Mouse (Mus musculus): Measurements from ENCODE around the gene Agtpbp1. TPM values are rescaled to one million over a fixed set of nuclear protein-coding genes. Genes with fewer than 3 reads are reported as not detected.

The Agtpbp1 gene
- polyA plus RNA-seq, 1 experiment = 5.1 TPM

GRCm38 (mm10) chr13:59618463-59618862 is 33.4 kb upstream of the Agtpbp1 start:
- no peak overlapping the region for H3K4me3 ChIP-seq (ENCODE audit: extremely low read depth, insufficient read depth, insufficient read length)
- H3K4me1 ChIP-seq (ENCODE audit: control insufficient read depth, insufficient read depth, insufficient read length) = no peaks in the 10 kb centered on the region
- DNase-seq (ENCODE audit: low read depth in 1 of 2, low spot score in 2 of 2) = no peak
- H3K27me3 ChIP-seq (ENCODE audit: control insufficient read depth, insufficient read depth, low read length) = no peaks in the 10 kb centered on the region
- 94% methylated on average over 6 of the region's 6 CpGs for WGBS
- H3K27ac ChIP-seq (ENCODE audit: insufficient read depth, low read length) = no peak overlapping the region
- peaks cover 22% of the 10 kb centered on the region for H3K36me3 ChIP-seq (ENCODE audit: control insufficient read depth, insufficient read depth, low read length)
- TF ChIP-seq POLR2A (IDR thresholded peaks at IDR 0.05; ENCODE audit: low read depth, low read length) = no peak
- TF ChIP-seq CTCF (IDR thresholded peaks at IDR 0.05; ENCODE audit: extremely low read depth, insufficient read depth, insufficient read length, insufficient replicate concordance) = no peak

GRCm38 (mm10) chr13:59615554-59615953 is 30.5 kb upstream of the Agtpbp1 start:
- TF ChIP-seq CTCF (IDR thresholded peaks at IDR 0.05; ENCODE audit: extremely low read depth, insufficient read depth, insufficient read length, insufficient replicate concordance) (no peak), POLR2A (IDR thresholded peaks at IDR 0.05; ENCODE audit: low read depth, low read length) (no peak)
- Histone ChIP-seq H3K27me3 (ENCODE audit: control insufficient read depth, insufficient read depth, low read length) (no peaks in the 10 kb centered on the region), H3K4me3 (ENCODE audit: extremely low read depth, insufficient read depth, insufficient read length) (no peak overlapping the region), H3K4me1 (ENCODE audit: control insufficient read depth, insufficient read depth, insufficient read length) (no peaks in the 10 kb centered on the region), H3K27ac (ENCODE audit: insufficient read depth, low read length) (no peak overlapping the region), H3K36me3 (ENCODE audit: control insufficient read depth, insufficient read depth, low read length) (peaks cover 18% of the 10 kb centered on the region)
- no peak for DNase-seq (ENCODE audit: low read depth in 1 of 2, low spot score in 2 of 2)
- WGBS = 83% methylated on average over 4 of the region's 4 CpGs

GRCm38 (mm10) chr13:59615152-59615551 is 30.1 kb upstream of the Agtpbp1 start:
- Histone ChIP-seq H3K4me1 (ENCODE audit: control insufficient read depth, insufficient read depth, insufficient read length) (no peaks in the 10 kb centered on the region), H3K36me3 (ENCODE audit: control insufficient read depth, insufficient read depth, low read length) (peaks cover 20% of the 10 kb centered on the region), H3K27me3 (ENCODE audit: control insufficient read depth, insufficient read depth, low read length) (no peaks in the 10 kb centered on the region), H3K27ac (ENCODE audit: insufficient read depth, low read length) (no peak overlapping the region), H3K4me3 (ENCODE audit: extremely low read depth, insufficient read depth, insufficient read length) (no peak overlapping the region)
- no peak for DNase-seq (ENCODE audit: low read depth in 1 of 2, low spot score in 2 of 2)
- no peak for TF ChIP-seq POLR2A (IDR thresholded peaks at IDR 0.05; ENCODE audit: low read depth, low read length)
- no peak for TF ChIP-seq CTCF (IDR thresholded peaks at IDR 0.05; ENCODE audit: extremely low read depth, insufficient read depth, insufficient read length, insufficient replicate concordance)
- 98% methylated on average over 4 of the region's 4 CpGs for WGBS

- Histone ChIP-seq H3K27ac (ENCODE audit: insufficient read depth, low read length) (no peak overlapping the region), H3K4me1 (ENCODE audit: control insufficient read depth, insufficient read depth, insufficient read length) (no peaks in the 10 kb centered on the region), H3K27me3 (ENCODE audit: control insufficient read depth, insufficient read depth, low read length) (no peaks in the 10 kb centered on the region), H3K4me3 (ENCODE audit: extremely low read depth, insufficient read depth, insufficient read length) (no peak overlapping the region), H3K36me3 (ENCODE audit: control insufficient read depth, insufficient read depth, low read length) (peaks cover 19% of the 10 kb centered on the region)
- no peak for DNase-seq (ENCODE audit: low read depth in 1 of 2, low spot score in 2 of 2)
- 76% methylated on average over 4 of the region's 4 CpGs for WGBS
- TF ChIP-seq CTCF (IDR thresholded peaks at IDR 0.05; ENCODE audit: extremely low read depth, insufficient read depth, insufficient read length, insufficient replicate concordance) = no peak
- TF ChIP-seq POLR2A (IDR thresholded peaks at IDR 0.05; ENCODE audit: low read depth, low read length) = no peak
Measured at GRCm38 (mm10) chr13:59613868-59614267, 28.8 kb upstream of the Agtpbp1 start.

- WGBS = 96% methylated on average over 2 of the region's 2 CpGs
- no peaks in the 10 kb centered on the region for H3K4me1 ChIP-seq (ENCODE audit: control insufficient read depth, insufficient read depth, insufficient read length)
- peaks cover 20% of the 10 kb centered on the region for H3K36me3 ChIP-seq (ENCODE audit: control insufficient read depth, insufficient read depth, low read length)
- no peak overlapping the region for H3K27ac ChIP-seq (ENCODE audit: insufficient read depth, low read length)
- H3K27me3 ChIP-seq (ENCODE audit: control insufficient read depth, insufficient read depth, low read length) = no peaks in the 10 kb centered on the region
- H3K4me3 ChIP-seq (ENCODE audit: extremely low read depth, insufficient read depth, insufficient read length) = no peak overlapping the region
- TF ChIP-seq CTCF (IDR thresholded peaks at IDR 0.05; ENCODE audit: extremely low read depth, insufficient read depth, insufficient read length, insufficient replicate concordance) (no peak), POLR2A (IDR thresholded peaks at IDR 0.05; ENCODE audit: low read depth, low read length) (no peak)
- no peak for DNase-seq (ENCODE audit: low read depth in 1 of 2, low spot score in 2 of 2)
Measured at GRCm38 (mm10) chr13:59610437-59610836, 25.4 kb upstream of the Agtpbp1 start.

- Histone ChIP-seq H3K4me3 (ENCODE audit: extremely low read depth, insufficient read depth, insufficient read length) (no peak overlapping the region), H3K4me1 (ENCODE audit: control insufficient read depth, insufficient read depth, insufficient read length) (no peaks in the 10 kb centered on the region), H3K27ac (ENCODE audit: insufficient read depth, low read length) (no peak overlapping the region), H3K27me3 (ENCODE audit: control insufficient read depth, insufficient read depth, low read length) (no peaks in the 10 kb centered on the region), H3K36me3 (ENCODE audit: control insufficient read depth, insufficient read depth, low read length) (peaks cover 20% of the 10 kb centered on the region)
- TF ChIP-seq POLR2A (IDR thresholded peaks at IDR 0.05; ENCODE audit: low read depth, low read length) = no peak
- no peak for TF ChIP-seq CTCF (IDR thresholded peaks at IDR 0.05; ENCODE audit: extremely low read depth, insufficient read depth, insufficient read length, insufficient replicate concordance)
- no peak for DNase-seq (ENCODE audit: low read depth in 1 of 2, low spot score in 2 of 2)
- 97% methylated on average over 4 of the region's 4 CpGs for WGBS
Measured at GRCm38 (mm10) chr13:59609885-59610284, 24.9 kb upstream of the Agtpbp1 start.

GRCm38 (mm10) chr13:59605221-59605922 is 20.3 kb upstream of the Agtpbp1 start:
- Histone ChIP-seq H3K27me3 (ENCODE audit: control insufficient read depth, insufficient read depth, low read length) (no peaks in the 10 kb centered on the region), H3K4me1 (ENCODE audit: control insufficient read depth, insufficient read depth, insufficient read length) (no peaks in the 10 kb centered on the region), H3K4me3 (ENCODE audit: extremely low read depth, insufficient read depth, insufficient read length) (no peak overlapping the region), H3K36me3 (ENCODE audit: control insufficient read depth, insufficient read depth, low read length) (peaks cover 24% of the 10 kb centered on the region), H3K27ac (ENCODE audit: insufficient read depth, low read length) (no peak overlapping the region)
- TF ChIP-seq POLR2A (IDR thresholded peaks at IDR 0.05; ENCODE audit: low read depth, low read length) (no peak), CTCF (IDR thresholded peaks at IDR 0.05; ENCODE audit: extremely low read depth, insufficient read depth, insufficient read length, insufficient replicate concordance) (no peak)
- no peak for DNase-seq (ENCODE audit: low read depth in 1 of 2, low spot score in 2 of 2)
- 84% methylated on average over 10 of the region's 10 CpGs for WGBS
